Mouse (Mus musculus) adrenal gland, postnatal 14 days (tissue): ENCODE data around the gene Mc1r. TPM values are rescaled to one million over a fixed set of nuclear protein-coding genes. Genes with fewer than 3 reads are reported as not detected.
"Not testable (repeated sequence)": the region's sequence is repeated elsewhere in the genome, so short reads cannot be mapped to it uniquely, and the experiment has no call there.

ENCODE experiments used
- DNase-seq: peaks from one replicate; pipeline ENCODE4 v3.0.0; 2021; ENCODE audit warnings: mixed read lengths
- total RNA-seq: library from RNA; stranded (reverse); gene quantifications from 2 replicates; pipeline ENCODE4 v1.2.3, GENCODE M21; 2021

Mc1r gene
- total RNA-seq, 1 experiment from 2014 or later, result not detected

- no peak for DNase-seq
These were observed 4.9 kb downstream of the Mc1r start for GRCm38 (mm10) chr8:123411781-123412327.

DNA sequence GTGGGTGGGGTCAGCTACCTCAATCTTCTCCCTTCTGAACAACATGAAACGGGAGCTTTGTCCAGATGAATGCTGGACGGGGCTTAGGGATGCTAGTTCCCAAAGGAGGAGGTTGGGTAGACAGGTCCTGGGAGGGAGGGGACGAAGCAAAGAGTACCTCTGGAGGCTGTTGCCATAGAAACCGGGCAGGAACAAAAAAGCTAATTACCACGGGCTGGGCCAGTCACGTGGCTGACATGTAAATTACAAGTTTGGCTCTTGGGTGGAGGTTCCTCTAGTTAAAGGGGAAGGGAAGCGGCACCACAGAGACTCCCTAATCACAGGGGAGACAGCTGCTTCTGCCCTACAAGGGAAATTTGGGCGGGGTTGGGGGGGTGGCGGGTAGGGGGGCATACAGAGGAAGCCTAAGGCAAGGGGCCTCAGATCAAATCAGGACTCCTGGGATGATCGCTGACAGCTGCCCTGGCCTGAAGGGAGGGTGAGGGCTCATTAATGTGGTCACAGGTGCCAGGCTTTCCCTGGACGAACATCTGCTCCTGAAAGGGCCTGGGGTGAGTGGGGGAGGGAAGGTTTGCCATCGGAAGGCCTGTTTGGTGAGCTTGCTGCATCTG, 5.8 kb downstream of the Mc1r start:
- DNase-seq, result no peak

GRCm38 (mm10) chr8:123414255-123414654, 7.3 kb downstream of the Mc1r start:
- DNase-seq, result no peak

- DNase-seq, result not testable (repeated sequence)
These were observed 8.2 kb downstream of the Mc1r start for GRCm38 (mm10) chr8:123414997-123415696.

- no peak for DNase-seq
These were observed 9.3 kb downstream of the Mc1r start for GRCm38 (mm10) chr8:123415967-123416943.

GRCm38 (mm10) chr8:123416944-123417555, 10.1 kb downstream of the Mc1r start:
- DNase-seq, result no peak

DNA sequence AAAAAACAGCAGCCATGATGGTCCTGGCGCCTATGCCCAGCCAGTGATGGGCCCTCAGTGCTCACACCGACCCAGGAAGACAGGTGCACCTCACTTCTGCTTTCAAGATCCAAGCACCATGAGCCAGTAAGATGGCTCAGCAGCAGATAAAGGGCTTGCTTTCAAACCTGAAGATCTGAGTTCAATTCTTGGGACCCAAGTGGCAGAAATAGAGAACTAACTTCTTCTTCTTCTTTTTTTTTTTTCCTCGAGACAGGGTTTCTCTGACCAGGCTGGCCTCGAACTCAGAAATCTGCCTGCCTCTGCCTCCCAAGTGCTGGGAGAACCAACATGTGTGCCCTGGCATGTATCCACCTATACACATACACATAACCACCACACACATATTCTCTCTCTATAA, 12.8 kb downstream of the Mc1r start:
- DNase-seq, result no peak

- no peak for DNase-seq
These were observed 13.8 kb downstream of the Mc1r start for GRCm38 (mm10) chr8:123420525-123421281.

DNA sequence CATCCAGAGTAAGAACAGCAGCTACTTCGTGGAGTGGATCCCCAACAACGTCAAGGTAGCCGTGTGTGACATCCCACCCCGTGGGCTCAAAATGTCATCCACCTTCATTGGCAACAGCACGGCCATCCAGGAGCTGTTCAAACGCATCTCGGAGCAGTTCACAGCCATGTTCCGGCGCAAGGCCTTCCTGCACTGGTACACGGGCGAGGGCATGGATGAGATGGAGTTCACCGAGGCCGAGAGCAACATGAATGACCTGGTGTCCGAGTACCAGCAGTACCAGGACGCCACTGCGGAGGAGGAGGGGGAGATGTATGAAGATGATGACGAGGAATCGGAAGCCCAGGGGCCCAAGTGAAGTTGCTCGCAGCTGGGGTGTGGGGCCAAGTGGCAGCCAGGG, 14.4 kb downstream of the Mc1r start:
- DNase-seq, result no peak

DNA sequence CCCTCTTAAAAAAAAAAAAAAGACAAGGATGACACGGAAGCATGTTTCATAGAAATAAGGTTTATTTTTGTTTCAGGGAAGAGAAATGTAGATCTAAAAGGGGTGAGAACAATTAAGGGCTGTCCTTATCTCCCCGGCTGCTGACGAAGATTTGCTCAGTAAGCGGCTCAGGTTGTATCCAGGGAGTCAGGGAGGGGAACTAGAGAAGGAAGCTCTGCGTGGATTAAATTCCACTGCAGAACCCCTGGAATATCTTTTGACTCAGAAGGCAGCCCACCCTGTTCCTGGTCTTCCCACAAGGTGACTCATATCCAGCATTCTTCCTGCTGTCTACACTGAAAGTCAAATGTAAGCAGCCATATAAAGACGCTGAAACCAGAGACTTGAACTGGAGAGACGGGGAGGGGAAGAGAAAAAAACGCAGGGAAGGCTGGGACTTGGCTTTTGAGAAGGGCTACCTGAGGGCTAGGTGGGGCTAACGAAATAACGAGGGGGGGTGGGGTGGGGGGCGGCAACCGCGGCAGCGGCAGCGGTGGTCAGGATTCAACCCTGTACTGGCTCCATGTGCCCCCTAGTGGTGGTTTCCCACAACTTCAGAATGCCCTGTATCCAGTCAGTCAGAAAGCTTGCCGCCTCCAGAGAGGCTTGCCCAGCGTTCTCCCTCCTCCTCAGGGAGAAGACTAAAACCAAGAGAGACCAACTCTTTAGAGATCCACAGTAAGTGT, 15.3 kb downstream of the Mc1r start:
- peak; percentile 85 for DNase-seq

DNA sequence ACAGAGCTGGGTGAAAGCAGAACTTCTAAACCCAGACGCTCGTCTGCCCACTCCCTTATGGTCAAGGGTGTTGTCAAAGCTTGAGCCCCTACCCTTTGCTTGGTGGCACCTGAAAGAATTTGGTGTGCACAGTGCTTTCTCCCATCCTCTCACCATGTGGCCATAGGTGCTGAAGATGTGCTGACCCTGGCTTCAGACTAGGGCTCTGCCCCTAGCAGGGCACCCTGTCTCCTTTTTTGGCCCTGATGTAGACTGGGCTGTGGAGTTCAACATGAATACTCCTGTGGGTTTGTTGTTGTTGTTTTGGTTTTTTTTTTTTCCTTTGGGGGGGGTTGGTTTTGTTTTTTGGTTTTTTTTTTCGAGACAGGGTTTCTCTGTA, 15.9 kb downstream of the Mc1r start:
- DNase-seq, result no peak

- DNase-seq, result no peak
These were observed 16.5 kb downstream of the Mc1r start, which contains the start of gene Def8 for GRCm38 (mm10) chr8:123423441-123423840. Gene Def8, plus strand, starts transcription at chr8:123423527.

DNA sequence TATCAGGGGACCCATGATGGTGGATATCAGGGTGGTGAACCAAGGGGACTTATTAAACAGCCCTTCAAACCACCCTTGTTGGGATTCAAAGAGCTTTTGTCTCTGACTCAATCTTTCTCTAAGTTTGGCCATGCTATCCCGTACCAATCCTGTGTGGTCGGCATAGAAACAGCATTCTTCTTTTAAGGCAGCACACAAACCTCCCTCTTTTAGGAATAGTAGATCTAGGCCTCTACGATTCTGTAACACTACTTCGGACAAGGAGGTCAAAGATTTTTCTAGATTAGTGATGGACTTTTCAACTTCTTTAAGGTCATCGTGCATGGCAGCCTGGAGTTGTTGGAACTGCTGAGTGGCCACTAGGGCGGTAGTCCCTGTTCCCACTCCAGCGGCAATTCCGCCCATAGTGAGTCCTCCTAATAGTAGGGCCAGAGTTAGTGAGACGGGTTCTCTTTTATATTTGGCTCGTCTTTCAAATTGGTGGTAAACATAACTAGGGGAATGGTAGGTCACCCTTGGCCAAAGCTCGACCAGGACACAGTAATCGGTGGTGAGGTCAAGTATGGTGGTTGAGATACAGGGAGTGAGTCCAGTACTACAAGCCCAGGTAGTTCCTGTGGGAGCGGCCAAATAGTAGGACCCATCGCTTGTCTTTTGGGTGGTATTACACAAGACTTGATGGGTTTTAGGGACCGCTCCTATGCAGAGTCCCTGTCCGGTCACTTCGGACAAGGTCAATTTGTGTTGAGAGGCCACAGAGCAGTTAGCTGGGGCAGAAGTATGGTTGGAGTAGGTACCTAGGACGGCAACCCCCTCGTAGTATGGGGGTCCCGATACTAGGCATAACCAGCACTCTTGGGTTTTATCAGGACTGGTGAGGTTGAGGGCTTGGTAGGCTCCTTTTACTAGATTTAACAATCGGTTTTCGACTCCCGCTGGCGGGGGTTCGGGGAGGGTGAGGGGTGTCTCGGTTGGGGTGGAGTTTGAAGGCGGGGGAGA, 19.9 kb downstream of the Mc1r start:
- no peak for DNase-seq

DNA sequence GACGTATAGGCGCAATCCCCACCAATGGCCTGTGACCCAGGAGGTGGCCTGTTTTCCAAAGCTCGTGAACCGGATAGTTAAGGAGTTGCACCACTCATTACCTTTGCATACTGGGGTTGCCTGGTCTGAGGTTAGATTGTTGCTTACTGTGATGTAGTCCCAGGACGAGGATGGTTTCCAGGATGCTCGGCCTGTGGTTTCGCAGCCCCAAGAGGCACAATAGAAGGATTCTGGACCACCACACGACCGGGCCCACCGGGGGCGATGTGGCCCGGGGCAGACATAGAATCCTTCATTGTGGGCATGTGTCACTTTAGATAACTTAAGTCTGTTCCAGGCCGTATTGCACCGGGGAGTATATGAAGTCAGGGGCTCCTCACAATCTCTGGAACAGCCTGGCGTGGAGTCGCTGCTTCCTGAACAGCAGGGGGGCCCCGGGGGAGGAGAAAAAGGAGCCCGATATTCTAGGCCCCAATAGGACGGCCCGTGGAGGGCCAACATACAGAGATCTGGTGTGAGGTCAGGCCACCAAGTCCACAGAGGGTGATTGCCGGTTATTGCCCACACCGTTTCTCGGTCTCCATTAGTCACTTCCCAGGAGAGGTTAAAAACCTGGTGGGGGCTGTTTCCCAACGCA, 20.9 kb downstream of the Mc1r start:
- no peak for DNase-seq

DNA sequence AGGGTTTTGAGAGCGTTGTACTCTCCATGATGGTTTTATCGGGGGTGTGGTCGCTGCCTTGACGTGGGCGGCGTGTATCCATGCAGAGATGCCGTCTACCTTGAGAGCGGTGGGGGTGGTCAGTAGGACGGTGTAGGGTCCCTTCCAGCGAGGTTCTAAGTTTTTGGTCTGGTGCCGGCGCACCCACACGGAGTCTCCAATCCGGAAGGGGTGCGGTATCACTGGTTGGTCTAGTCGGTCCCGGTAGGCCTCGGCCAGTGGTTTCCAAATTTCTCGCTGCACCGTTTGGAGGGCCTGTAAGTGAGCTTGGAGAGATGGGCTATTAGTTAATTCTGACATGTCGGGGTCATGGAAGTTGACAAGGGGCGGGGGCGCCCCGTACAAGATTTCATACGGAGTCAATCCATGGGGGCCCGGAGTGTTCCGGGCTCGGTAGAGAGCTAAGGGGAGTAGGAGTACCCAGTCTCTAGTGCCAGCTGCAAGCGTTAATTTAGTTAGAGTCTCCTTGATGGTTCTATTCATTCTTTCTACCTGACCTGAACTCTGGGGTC, 21.5 kb downstream of the Mc1r start:
- no peak for DNase-seq

GRCm38 (mm10) chr8:123428939-123429721, 22.2 kb downstream of the Mc1r start:
- no peak for DNase-seq

DNA sequence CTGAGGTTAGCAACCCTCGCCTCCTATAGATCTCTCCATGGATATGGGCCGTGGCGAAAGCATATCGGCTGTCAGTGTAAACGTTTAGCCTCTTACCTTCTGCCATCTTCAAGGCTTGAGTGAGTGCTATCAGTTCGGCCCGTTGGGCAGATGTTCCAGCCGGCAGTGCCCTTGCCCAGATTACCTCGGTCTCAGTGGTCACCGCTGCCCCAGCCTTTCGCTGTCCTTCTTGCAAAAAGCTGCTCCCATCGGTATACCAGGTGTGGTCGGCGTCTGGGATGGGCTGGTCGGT, 22.8 kb downstream of the Mc1r start:
- not testable (repeated sequence) for DNase-seq

- not testable (repeated sequence) for DNase-seq
These were observed 24.0 kb downstream of the Mc1r start for GRCm38 (mm10) chr8:123430936-123431335.
